Mouse (Mus musculus): ENCODE data around the gene Slc44a3. TPM values are rescaled to one million over a fixed set of nuclear protein-coding genes. Genes with fewer than 3 reads are reported as not detected.

The Slc44a3 gene
- total RNA-seq, 2 experiments from 2014 or later = 0.22 TPM; not detected in 1

- intact Hi-C loops (cut with DNase I) = no loop called here
- no peak for DNase-seq
Measured at GRCm38 (mm10) chr3:121507678-121508077, 24.5 kb downstream of the Slc44a3 start.

- DNase-seq = no peak
- intact Hi-C loops (cut with DNase I) = no loop called here
Measured at GRCm38 (mm10) chr3:121506756-121507155, 25.4 kb downstream of the Slc44a3 start.

GRCm38 (mm10) chr3:121506175-121506574 is 26.0 kb downstream of the Slc44a3 start:
- no peak for DNase-seq
- intact Hi-C loops (cut with DNase I) = no loop called here

- intact Hi-C loops (cut with DNase I) = no loop called here
- no peak for DNase-seq
Measured at GRCm38 (mm10) chr3:121504927-121505487, 27.2 kb downstream of the Slc44a3 start.

GRCm38 (mm10) chr3:121500734-121501133 is 31.5 kb downstream of the Slc44a3 start:
- intact Hi-C loops (cut with DNase I) = loop anchor here (1.0 to 2.0 kb wide), 3 partner anchors 74 to 330 kb away; partner anchors contain the start of genes Cnn3 and Rwdd3
- no peak for DNase-seq

- intact Hi-C loops (cut with DNase I) = loop anchor here (1.0 to 2.0 kb wide), 3 partner anchors 73 to 329 kb away; partner anchors contain the start of genes Cnn3 and Rwdd3
- peak; percentile 80 to 81 for DNase-seq
Measured at GRCm38 (mm10) chr3:121500225-121500624, 32.0 kb downstream of the Slc44a3 start.

- intact Hi-C loops (cut with DNase I) = no loop called here
Measured at GRCm38 (mm10) chr3:121493997-121494421, 38.2 kb downstream of the Slc44a3 start.

GRCm38 (mm10) chr3:121492026-121492425 is 40.2 kb downstream of the Slc44a3 start:
- intact Hi-C loops (cut with DNase I) = no loop called here
- no peak for DNase-seq

More at GRCm38 (mm10) chr3:121493997-121494421, 38.2 kb downstream of the Slc44a3 start:
- DNase-seq = no peak

GRCm38 (mm10) chr3:121490941-121491340 is 41.3 kb downstream of the Slc44a3 start:
- DNase-seq = no peak
- intact Hi-C loops (cut with DNase I) = no loop called here

- intact Hi-C loops (cut with DNase I) = no loop called here
- no peak for DNase-seq
Measured at GRCm38 (mm10) chr3:121489462-121490118, 42.6 kb downstream of the Slc44a3 start.

GRCm38 (mm10) chr3:121485201-121485600 is 47.0 kb downstream of the Slc44a3 start:
- intact Hi-C loops (cut with DNase I) = no loop called here
- DNase-seq = no peak

GRCm38 (mm10) chr3:121483266-121484161 is 48.7 kb downstream of the Slc44a3 start:
- DNase-seq = no peak
- intact Hi-C loops (cut with DNase I) = no loop called here

GRCm38 (mm10) chr3:121481564-121481963 is 50.6 kb downstream of the Slc44a3 start:
- no peak for DNase-seq
- intact Hi-C loops (cut with DNase I) = no loop called here

- DNase-seq = no peak
- intact Hi-C loops (cut with DNase I) = no loop called here
Measured at GRCm38 (mm10) chr3:121480961-121481436, 51.2 kb downstream of the Slc44a3 start.

- DNase-seq = no peak
- intact Hi-C loops (cut with DNase I) = no loop called here
Measured at GRCm38 (mm10) chr3:121480030-121480960, 51.9 kb downstream of the Slc44a3 start.

- intact Hi-C loops (cut with DNase I) = no loop called here
- no peak for DNase-seq
Measured at GRCm38 (mm10) chr3:121474738-121475137, 57.5 kb downstream of the Slc44a3 start.

GRCm38 (mm10) chr3:121471703-121472102 is 60.5 kb downstream of the Slc44a3 start:
- DNase-seq = no peak
- intact Hi-C loops (cut with DNase I) = no loop called here

GRCm38 (mm10) chr3:121469185-121469975 is 62.8 kb downstream of the Slc44a3 start:
- DNase-seq = no peak
- intact Hi-C loops (cut with DNase I) = no loop called here

GRCm38 (mm10) chr3:121468136-121468535 is 64.1 kb downstream of the Slc44a3 start:
- intact Hi-C loops (cut with DNase I) = no loop called here
- no peak for DNase-seq
